Mouse (Mus musculus) embryonic facial prominence, embryonic 13.5 days (tissue): ENCODE measurements at regions not wholly inside any gene's neighbourhood (a gene's known extent, or its start where the extent isn't known, plus 50 kb on each side); places are given as distances from the start of the nearest gene placed in this dataset.

Source experiments
- ATAC-seq: fragments of 200-750 bp; cut with Nextera tagmentation; 2 replicates; pipeline ENCODE4 v1.8.0; 2017; ENCODE audit warnings: low read depth; ENCODE audit not compliant: insufficient number of reproducible peaks, insufficient read depth, low FRiP score, low TSS enrichment
- H3K27ac ChIP-seq: fragments of 300-500 bp; sonication (generic); 2 replicates; pipeline ENCODE4 v1.5.1; 2015; ENCODE audit warnings: moderate library complexity, mild to moderate bottlenecking, inconsistent platforms
- H3K27me3 ChIP-seq: fragments of 300-500 bp; sonication (generic); 2 replicates; pipeline ENCODE4 v1.6.1; 2015; ENCODE audit warnings: mild to moderate bottlenecking, inconsistent platforms
- H3K36me3 ChIP-seq: fragments of 300-500 bp; sonication (generic); 2 replicates; pipeline ENCODE4 v1.6.1; 2015; ENCODE audit warnings: mild to moderate bottlenecking, inconsistent platforms
- H3K4me1 ChIP-seq: fragments of 300-500 bp; sonication (generic); 2 replicates; pipeline ENCODE4 v1.6.1; 2015; ENCODE audit warnings: inconsistent platforms
- H3K4me2 ChIP-seq: fragments of 300-500 bp; sonication (generic); 2 replicates; pipeline ENCODE4 v1.6.1; 2015; ENCODE audit warnings: moderate library complexity, mild to moderate bottlenecking, inconsistent platforms
- H3K4me3 ChIP-seq: fragments of 300-500 bp; sonication (generic); 2 replicates; pipeline ENCODE4 v1.5.1; 2015; ENCODE audit warnings: mild to moderate bottlenecking, inconsistent platforms
- H3K9ac ChIP-seq: fragments of 300-500 bp; sonication (generic); 2 replicates; pipeline ENCODE4 v1.6.1; 2015; ENCODE audit warnings: mild to moderate bottlenecking, inconsistent platforms
- H3K9me3 ChIP-seq: fragments of 300-500 bp; sonication (generic); 2 replicates; pipeline ENCODE4 v1.6.1; 2016; ENCODE audit warnings: inconsistent platforms
- WGBS: fragments of 180-500 bp; shearing (Covaris S2); methylation state at CpG from one replicate; pipeline ENCODE4 v1.1.7; 2015; ENCODE audit warnings: mixed read lengths; 5-methylcytosine and 5-hydroxymethylcytosine counted together

DNA sequence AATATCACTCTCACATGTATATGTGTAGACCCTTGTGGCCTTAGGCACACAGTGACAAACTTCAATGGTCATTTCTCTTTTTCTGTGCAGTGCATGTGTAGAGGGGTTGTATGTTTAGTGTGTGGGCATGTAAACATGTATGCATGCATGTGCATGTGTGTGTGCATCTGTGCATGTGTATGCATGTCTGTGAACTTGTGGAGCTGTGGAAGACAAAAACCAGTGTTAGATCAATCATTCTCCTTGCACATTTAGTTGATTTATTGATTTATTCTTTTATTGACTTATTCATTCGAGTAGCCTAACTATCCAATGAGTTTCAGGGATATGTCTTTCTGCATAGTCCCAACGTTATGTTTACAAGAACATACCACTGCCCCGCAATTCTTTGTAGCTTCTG, 298.5 kb downstream of the Cmpk2 start:
- Histone ChIP-seq H3K4me2 (no peak overlapping the region), H3K9me3 (no peaks in the 10 kb centered on the region), H3K27ac (no peak overlapping the region), H3K36me3 (no peaks in the 10 kb centered on the region), H3K4me1 (peaks cover 13% of the 10 kb centered on the region), H3K4me3 (no peak overlapping the region), H3K27me3 (no peaks in the 10 kb centered on the region), H3K9ac (no peak overlapping the region)
- no peak for ATAC-seq
- 83% methylated on average over 3 of the region's 3 CpGs for WGBS

DNA sequence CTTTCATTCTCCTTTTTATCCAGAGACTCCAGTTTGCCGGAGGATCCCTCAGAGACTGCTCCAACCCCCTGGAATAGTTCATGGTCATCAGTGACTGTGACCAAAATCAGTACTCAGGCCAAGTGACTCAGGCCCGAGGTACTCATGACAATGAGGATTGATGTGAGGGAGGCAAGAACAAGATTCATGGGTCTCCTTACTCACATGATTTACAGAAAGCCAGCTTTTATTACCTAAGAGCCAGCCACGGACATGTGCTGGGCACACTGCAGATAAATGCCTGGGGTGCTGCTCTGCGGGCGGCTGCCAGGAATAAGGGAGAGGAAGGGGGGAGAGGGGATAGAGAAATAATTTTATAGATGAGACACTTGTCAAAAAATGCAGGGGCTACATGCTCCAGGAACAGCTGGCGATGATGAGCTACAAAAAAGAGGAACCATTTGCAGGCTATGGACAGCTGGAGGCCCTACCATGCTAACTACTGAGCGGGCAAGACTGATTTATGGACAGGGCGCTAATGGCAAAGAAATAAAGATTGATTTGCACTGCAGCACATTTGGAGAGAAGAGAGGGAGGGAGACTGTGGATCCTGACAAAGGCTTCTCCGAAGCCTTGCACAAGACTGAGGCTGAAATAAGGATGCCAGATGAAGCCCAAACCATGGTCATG, 289.8 kb downstream of the Cmpk2 start:
- Histone ChIP-seq H3K9ac (no peak overlapping the region), H3K9me3 (no peaks in the 10 kb centered on the region), H3K27me3 (no peaks in the 10 kb centered on the region), H3K4me2 (no peak overlapping the region), H3K4me1 (0 out of 2 replicates have a peak, but pooled peaks cover 4% of the 10 kb centered on the region), H3K36me3 (no peaks in the 10 kb centered on the region), H3K27ac (no peak overlapping the region), H3K4me3 (no peak overlapping the region)
- 77% methylated on average over 9 of the region's 9 CpGs for WGBS
- no peak for ATAC-seq

GRCm38 (mm10) chr12:26756284-26756683, 287.3 kb downstream of the Cmpk2 start:
- no peak overlapping the region for H3K4me2 ChIP-seq
- H3K4me3 ChIP-seq, result no peak overlapping the region
- H3K27me3 ChIP-seq, result no peaks in the 10 kb centered on the region
- H3K9me3 ChIP-seq, result no peaks in the 10 kb centered on the region
- H3K4me1 ChIP-seq, result 0 out of 2 replicates have a peak, but pooled peaks cover 4% of the 10 kb centered on the region
- no peak overlapping the region for H3K27ac ChIP-seq
- no peak overlapping the region for H3K9ac ChIP-seq
- 52% methylated on average over 2 of the region's 2 CpGs for WGBS
- no peak for ATAC-seq
- no peaks in the 10 kb centered on the region for H3K36me3 ChIP-seq

GRCm38 (mm10) chr12:26754611-26755010, 285.6 kb downstream of the Cmpk2 start:
- Histone ChIP-seq H3K27me3 (no peaks in the 10 kb centered on the region), H3K9ac (no peak overlapping the region), H3K4me2 (no peak overlapping the region), H3K36me3 (no peaks in the 10 kb centered on the region), H3K4me1 (no peaks in the 10 kb centered on the region), H3K9me3 (no peaks in the 10 kb centered on the region), H3K4me3 (no peak overlapping the region), H3K27ac (no peak overlapping the region)
- 80% methylated on average over 2 of the region's 2 CpGs for WGBS
- no peak for ATAC-seq

DNA sequence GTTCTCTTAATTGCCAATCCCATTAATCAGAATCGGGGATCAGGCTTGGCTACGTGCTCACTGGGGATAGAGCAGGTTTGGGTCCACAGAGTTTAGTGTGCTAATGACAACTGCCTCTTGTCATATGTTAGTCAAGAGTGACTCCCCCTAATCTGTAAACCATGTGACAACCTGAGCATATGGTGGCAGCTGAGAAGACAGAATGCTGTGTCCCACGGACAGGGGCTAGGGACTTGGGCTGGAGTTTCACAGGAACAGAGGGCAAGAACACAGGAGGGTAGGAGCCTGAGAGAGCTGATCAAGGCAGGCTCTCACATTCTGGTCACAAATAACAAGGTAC, 265.5 kb downstream of the Cmpk2 start:
- no peaks in the 10 kb centered on the region; the same call in 1 of the 2 replicates for H3K9me3 ChIP-seq
- no peaks in the 10 kb centered on the region for H3K27me3 ChIP-seq
- H3K4me1 ChIP-seq, result peaks cover 12% of the 10 kb centered on the region
- no peak overlapping the region for H3K4me2 ChIP-seq
- no peak for ATAC-seq
- H3K36me3 ChIP-seq, result no peaks in the 10 kb centered on the region
- no peak overlapping the region for H3K27ac ChIP-seq
- H3K9ac ChIP-seq, result no peak overlapping the region
- WGBS, result 30% methylated on average over 3 of the region's 3 CpGs
- H3K4me3 ChIP-seq, result no peak overlapping the region

- Histone ChIP-seq H3K9ac (no peak overlapping the region), H3K4me2 (no peak overlapping the region), H3K36me3 (no peaks in the 10 kb centered on the region), H3K27ac (no peak overlapping the region), H3K4me1 (peaks cover 12% of the 10 kb centered on the region), H3K9me3 (no peaks in the 10 kb centered on the region; the same call in 1 of the 2 replicates), H3K4me3 (no peak overlapping the region), H3K27me3 (no peaks in the 10 kb centered on the region)
- ATAC-seq, result no peak
- 29% methylated on average over 4 of the region's 4 CpGs for WGBS
These were observed 265.0 kb downstream of the Cmpk2 start for GRCm38 (mm10) chr12:26733822-26734557.

GRCm38 (mm10) chr12:26723399-26723798, 254.4 kb downstream of the Cmpk2 start:
- Histone ChIP-seq H3K36me3 (no peaks in the 10 kb centered on the region), H3K4me1 (0 out of 2 replicates have a peak, but pooled peaks cover 5% of the 10 kb centered on the region), H3K27me3 (no peaks in the 10 kb centered on the region), H3K4me2 (no peak overlapping the region), H3K4me3 (no peak overlapping the region), H3K9ac (no peak overlapping the region), H3K27ac (no peak overlapping the region), H3K9me3 (0 out of 2 replicates have a peak, but pooled peaks cover 4% of the 10 kb centered on the region)
- 15% methylated on average over 1 of the region's 1 CpGs for WGBS
- no peak for ATAC-seq

GRCm38 (mm10) chr12:26698838-26699237, 229.8 kb downstream of the Cmpk2 start:
- Histone ChIP-seq H3K9ac (no peak overlapping the region), H3K36me3 (no peaks in the 10 kb centered on the region), H3K27ac (no peak overlapping the region), H3K4me3 (no peak overlapping the region), H3K9me3 (no peaks in the 10 kb centered on the region), H3K27me3 (no peaks in the 10 kb centered on the region), H3K4me2 (no peak overlapping the region), H3K4me1 (no peaks in the 10 kb centered on the region)
- no peak for ATAC-seq
- 80% methylated on average over 1 of the region's 1 CpGs for WGBS

DNA sequence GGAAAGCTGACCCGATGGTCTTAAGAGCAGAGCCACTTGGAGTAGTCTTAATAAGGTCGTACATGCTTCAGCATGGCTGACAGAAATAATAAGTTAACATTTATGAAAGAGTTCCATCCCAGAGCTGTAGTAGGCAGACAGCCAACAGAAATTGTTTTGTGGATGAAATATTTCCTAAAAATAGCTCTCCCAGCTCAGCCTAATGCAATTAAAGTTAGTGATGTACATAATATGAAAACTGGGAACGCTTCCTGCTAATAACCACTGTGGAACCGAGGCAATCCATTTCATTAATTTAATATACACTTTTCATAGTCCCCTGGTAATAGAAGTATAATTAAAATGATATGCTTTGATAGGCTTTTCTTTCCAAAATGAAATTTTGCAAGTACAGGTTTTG, 219.0 kb downstream of the Cmpk2 start:
- H3K9ac ChIP-seq, result no peak overlapping the region
- H3K4me3 ChIP-seq, result no peak overlapping the region
- H3K4me1 ChIP-seq, result 0 out of 2 replicates have a peak, but pooled peaks cover 8% of the 10 kb centered on the region
- H3K36me3 ChIP-seq, result no peaks in the 10 kb centered on the region
- no peaks in the 10 kb centered on the region for H3K27me3 ChIP-seq
- WGBS, result 55% methylated on average over 4 of the region's 4 CpGs
- ATAC-seq, result no peak
- no peak overlapping the region for H3K27ac ChIP-seq
- no peaks in the 10 kb centered on the region for H3K9me3 ChIP-seq
- H3K4me2 ChIP-seq, result no peak overlapping the region

- WGBS, result 77% methylated on average over 3 of the region's 3 CpGs
- H3K27ac ChIP-seq, result no peak overlapping the region
- H3K36me3 ChIP-seq, result no peaks in the 10 kb centered on the region
- H3K4me2 ChIP-seq, result no peak overlapping the region
- ATAC-seq, result no peak
- no peak overlapping the region for H3K9ac ChIP-seq
- H3K27me3 ChIP-seq, result no peaks in the 10 kb centered on the region
- no peaks in the 10 kb centered on the region for H3K9me3 ChIP-seq
- H3K4me1 ChIP-seq, result no peaks in the 10 kb centered on the region
- no peak overlapping the region for H3K4me3 ChIP-seq
These were observed 211.6 kb downstream of the Cmpk2 start for GRCm38 (mm10) chr12:26680568-26680947.

- H3K9ac ChIP-seq, result no peak overlapping the region
- H3K27me3 ChIP-seq, result no peaks in the 10 kb centered on the region
- 64% methylated on average over 9 of the region's 9 CpGs for WGBS
- H3K9me3 ChIP-seq, result no peaks in the 10 kb centered on the region
- H3K27ac ChIP-seq, result no peak overlapping the region
- no peak overlapping the region for H3K4me2 ChIP-seq
- ATAC-seq, result no peak
- H3K4me1 ChIP-seq, result no peaks in the 10 kb centered on the region
- H3K4me3 ChIP-seq, result no peak overlapping the region
- H3K36me3 ChIP-seq, result no peaks in the 10 kb centered on the region
These were observed 211.0 kb downstream of the Cmpk2 start for GRCm38 (mm10) chr12:26679887-26680567.

GRCm38 (mm10) chr12:26665466-26665865, 196.5 kb downstream of the Cmpk2 start:
- Histone ChIP-seq H3K4me3 (no peak overlapping the region), H3K9ac (no peak overlapping the region), H3K4me1 (no peaks in the 10 kb centered on the region), H3K9me3 (no peaks in the 10 kb centered on the region), H3K27ac (no peak overlapping the region), H3K36me3 (no peaks in the 10 kb centered on the region), H3K4me2 (no peak overlapping the region), H3K27me3 (no peaks in the 10 kb centered on the region)
- no peak for ATAC-seq
- 53% methylated on average over 4 of the region's 4 CpGs for WGBS
